Mouse (Mus musculus): ENCODE data around the gene Fhod1. TPM values are rescaled to one million over a fixed set of nuclear protein-coding genes. Genes with fewer than 3 reads are reported as not detected.

Gene Fhod1
- total and polyA plus RNA-seq, 3 experiments, result 0.81 to 8.1 (median 3.1) TPM

DNA sequence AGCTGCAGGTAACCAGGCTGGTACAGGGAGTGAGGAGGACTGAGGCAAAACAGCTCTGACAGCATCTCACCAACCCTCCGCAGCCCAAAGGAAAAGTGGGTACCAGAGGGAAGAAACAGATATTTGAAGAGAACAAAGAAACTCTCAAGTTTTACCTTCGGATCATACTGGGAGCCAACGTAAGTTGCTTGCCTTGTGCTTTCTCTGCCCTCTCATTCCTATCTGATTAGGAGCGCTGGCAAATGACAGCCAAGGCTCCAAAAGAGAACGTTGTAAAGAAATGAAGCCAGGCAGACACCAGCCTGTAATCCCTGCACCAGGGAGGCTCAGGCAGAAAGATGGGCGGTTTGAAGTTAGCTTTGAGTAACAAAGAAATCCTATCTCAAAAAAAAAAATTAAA, 20.8 kb downstream of the Fhod1 start:
- peaks cover 3 to 22% of the 10 kb centered on the region in 2 experiments for H3K4me1 ChIP-seq (ENCODE audit: control insufficient read depth in 1 of 2, insufficient read depth in 2 of 2)
- H3K27me3 ChIP-seq (replicated peaks), result no peaks in the 10 kb centered on the region
- dilution Hi-C loops (cut with MboI; ENCODE audit: extremely low pct_ligation_motif_present, extremely low pct_unique_long_range_greater_than_20kb, low sequenced_read_pairs), result no loop called here
- no peak for TF ChIP-seq TCF12 (IDR thresholded peaks at IDR 0.05; ENCODE audit: low read depth, low read length)
- TF ChIP-seq GABPA (IDR thresholded peaks at IDR 0.05; ENCODE audit: insufficient replicate concordance, low read depth, low read length), result no peak
- TF ChIP-seq ZNF384 (IDR thresholded peaks at IDR 0.05; ENCODE audit: low read depth, low read length), result no peak
- TF ChIP-seq KAT2A (IDR thresholded peaks at IDR 0.05; ENCODE audit: insufficient replicate concordance, low read length), result no peak
- TF ChIP-seq TBP (conservative IDR thresholded peaks at IDR 0.05; ENCODE audit: low read depth, low read length), result no peak
- no peak for TF ChIP-seq EP300 (IDR thresholded peaks at IDR 0.05; ENCODE audit: low read length)
- TF ChIP-seq SIN3A (IDR thresholded peaks at IDR 0.05; ENCODE audit: low read length), result no peak
- no peak for TF ChIP-seq ZMIZ1 (IDR thresholded peaks at IDR 0.05; ENCODE audit: low read depth, low read length)
- TF ChIP-seq CTCF (conservative IDR thresholded peaks at IDR 0.05 in 1 of 2, IDR thresholded peaks at IDR 0.05 in 1 of 2; ENCODE audit: low read depth in 2 of 2, low read length in 2 of 2), result no peak
- TF ChIP-seq MXI1 (IDR thresholded peaks at IDR 0.05; ENCODE audit: low read depth, low read length), result no peak
- TF ChIP-seq RCOR1 (conservative IDR thresholded peaks at IDR 0.05; ENCODE audit: low read depth, low read length), result no peak
- TF ChIP-seq MAFK (IDR thresholded peaks at IDR 0.05; ENCODE audit: insufficient replicate concordance, low read length), result no peak
- no peak for TF ChIP-seq MAX (IDR thresholded peaks at IDR 0.05; ENCODE audit: low read length)
- no peak for TF ChIP-seq NRF1 (IDR thresholded peaks at IDR 0.05; ENCODE audit: low read depth, low read length)
- TF ChIP-seq CHD1 (IDR thresholded peaks at IDR 0.05; ENCODE audit: low read depth, low read length), result no peak
- TF ChIP-seq RAD21 (IDR thresholded peaks at IDR 0.05; ENCODE audit: low read depth, low read length), result no peak
- TF ChIP-seq POLR2A (IDR thresholded peaks at IDR 0.05; ENCODE audit: low read depth, low read length), result no peak
- TF ChIP-seq JUND (conservative IDR thresholded peaks at IDR 0.05; ENCODE audit: low read depth, low read length), result no peak
- H3K79me2 ChIP-seq (replicated peaks; ENCODE audit: control insufficient read depth, extremely low read depth, insufficient read depth, poor library complexity, severe bottlenecking), result peaks cover 14% of the 10 kb centered on the region
- H3K27ac ChIP-seq (ENCODE audit: insufficient read depth, low read depth), result no peak overlapping the region
- in situ Hi-C loops (cut with MboI; ENCODE audit: low pct_ligation_motif_present, low pct_unique_long_range_greater_than_20kb, low sequenced_read_pairs), result no loop called here
- peak overlapping the region; percentile 75 to 95 (median 84) for H3K4me3 ChIP-seq (replicated peaks in 1 of 3; ENCODE audit: low read depth in 2 of 3, low read length in 2 of 3, poor library complexity in 1 of 3)
- H3K9me3 ChIP-seq (replicated peaks; ENCODE audit: low read length), result no peaks in the 10 kb centered on the region
- no peak for DNase-seq (ENCODE audit: extremely low read depth)
- H3K36me3 ChIP-seq (replicated peaks in 1 of 2; ENCODE audit: control insufficient read depth in 1 of 2, insufficient read depth in 1 of 2, low read length in 1 of 2), result peaks cover 49 to 61% of the 10 kb centered on the region in 2 experiments
- H3K4me2 ChIP-seq (ENCODE audit: insufficient read depth, low read depth, poor library complexity, severe bottlenecking), result peak overlapping the region; percentile 83
- peak overlapping the region; percentile 84 for H3K9ac ChIP-seq (ENCODE audit: insufficient read depth, low read depth)

DNA sequence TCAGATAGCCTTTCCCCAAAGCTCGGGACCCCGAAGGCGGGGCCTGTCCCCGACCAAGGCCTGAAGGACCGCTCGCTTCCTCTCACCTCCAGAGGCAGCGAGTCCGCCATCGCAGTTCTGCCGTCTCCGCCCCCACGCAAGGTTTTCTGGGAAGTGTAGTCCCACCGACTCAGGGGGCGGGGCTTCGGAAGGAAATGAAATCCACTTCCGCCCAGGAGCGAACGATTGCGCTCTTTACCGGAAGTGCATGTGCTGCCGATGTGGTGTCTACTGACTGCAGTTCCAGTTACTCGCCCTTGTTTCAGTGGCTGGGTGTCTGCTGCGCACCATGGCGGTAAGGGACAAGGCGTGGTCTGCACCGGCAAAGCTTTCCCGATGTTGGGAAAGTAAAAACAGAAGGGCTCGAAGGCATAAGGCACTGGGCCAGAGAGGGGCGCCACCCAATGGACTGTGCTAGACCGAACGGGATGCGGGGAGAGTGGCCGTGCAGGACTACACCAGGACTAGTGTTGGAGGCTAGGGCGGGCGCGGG, 21.5 kb downstream of the Fhod1 start, which contains the start of the genes Lrrc29 and Tmem208:
TSS of gene Lrrc29 (minus strand) at position 138 of the 532 bp plus-strand sequence.
TSS of gene Tmem208 (plus strand) at position 214 of the 532 bp plus-strand sequence.
- peaks cover 3 to 22% of the 10 kb centered on the region in 2 experiments for H3K4me1 ChIP-seq (ENCODE audit: control insufficient read depth in 1 of 2, insufficient read depth in 2 of 2)
- H3K27me3 ChIP-seq (replicated peaks), result no peaks in the 10 kb centered on the region
- in situ Hi-C loops (cut with MboI; ENCODE audit: low pct_ligation_motif_present, low pct_unique_long_range_greater_than_20kb, low sequenced_read_pairs), result no loop called here
- H3K36me3 ChIP-seq (replicated peaks in 1 of 2; ENCODE audit: control insufficient read depth in 1 of 2, insufficient read depth in 1 of 2, low read length in 1 of 2), result peaks cover 43 to 55% of the 10 kb centered on the region in 2 experiments
- H3K4me2 ChIP-seq (ENCODE audit: insufficient read depth, low read depth, poor library complexity, severe bottlenecking), result peak within 1 kb of the TSS; percentile 85
- peak within 1 kb of the TSS; percentile 58 for H3K27ac ChIP-seq (ENCODE audit: insufficient read depth, low read depth)
- dilution Hi-C loops (cut with MboI; ENCODE audit: extremely low pct_ligation_motif_present, extremely low pct_unique_long_range_greater_than_20kb, low sequenced_read_pairs), result no loop called here
- peak within 1 kb of the TSS; percentile 84 for H3K9ac ChIP-seq (ENCODE audit: insufficient read depth, low read depth)
- peaks cover 14% of the 10 kb centered on the region for H3K79me2 ChIP-seq (replicated peaks; ENCODE audit: control insufficient read depth, extremely low read depth, insufficient read depth, poor library complexity, severe bottlenecking)
- no peaks in the 10 kb centered on the region for H3K9me3 ChIP-seq (replicated peaks; ENCODE audit: low read length)
- peak within 1 kb of the TSS; percentile 75 to 95 (median 84) for H3K4me3 ChIP-seq (replicated peaks in 1 of 3; ENCODE audit: low read depth in 2 of 3, low read length in 2 of 3, poor library complexity in 1 of 3)
- DNase-seq (ENCODE audit: extremely low read depth), result peak; percentile 98
- TF ChIP-seq BHLHE40 (IDR thresholded peaks at IDR 0.05; ENCODE audit: low read depth, low read length) (peak; percentile 56; the same call in 1 of the 2 replicates), MAX (IDR thresholded peaks at IDR 0.05; ENCODE audit: low read length) (peak; percentile 55; the same call in 1 of the 2 replicates), CHD2 (IDR thresholded peaks at IDR 0.05; ENCODE audit: low read length) (no peak; the same call in 1 of the 2 replicates), RCOR1 (conservative IDR thresholded peaks at IDR 0.05; ENCODE audit: low read depth, low read length) (no peak), JUN (IDR thresholded peaks at IDR 0.05; ENCODE audit: insufficient read depth, low read depth, low read length) (no peak), MYC (IDR thresholded peaks at IDR 0.05; ENCODE audit: low read depth, low read length) (peak; percentile 80), POLR2AphosphoS2 (IDR thresholded peaks at IDR 0.05; ENCODE audit: low read depth, low read length) (peak; percentile 85; the same call in 1 of the 2 replicates), ZMIZ1 (IDR thresholded peaks at IDR 0.05; ENCODE audit: low read depth, low read length) (peak; percentile 51; the same call in 1 of the 2 replicates), CTCF (conservative IDR thresholded peaks at IDR 0.05 in 1 of 2, IDR thresholded peaks at IDR 0.05 in 1 of 2; ENCODE audit: low read depth in 2 of 2, low read length in 2 of 2) (peak in 1 of 2 experiments; percentile 64; a peak in 2 of 4 replicates), UBTF (IDR thresholded peaks at IDR 0.05; ENCODE audit: low read depth, low read length) (peak; percentile 69; the same call in 1 of the 2 replicates), RAD21 (IDR thresholded peaks at IDR 0.05; ENCODE audit: low read depth, low read length) (peak; percentile 10; the same call in 1 of the 2 replicates), JUND (conservative IDR thresholded peaks at IDR 0.05; ENCODE audit: low read depth, low read length) (no peak), ZKSCAN1 (IDR thresholded peaks at IDR 0.05; ENCODE audit: borderline replicate concordance, low read depth, low read length) (no peak), ZNF384 (IDR thresholded peaks at IDR 0.05; ENCODE audit: low read depth, low read length) (no peak), NRF1 (IDR thresholded peaks at IDR 0.05; ENCODE audit: low read depth, low read length) (peak; percentile 55; the same call in 1 of the 2 replicates), KAT2A (IDR thresholded peaks at IDR 0.05; ENCODE audit: insufficient replicate concordance, low read length) (peak; percentile 94), POLR2A (IDR thresholded peaks at IDR 0.05; ENCODE audit: low read depth, low read length) (peak; percentile 97), USF2 (conservative IDR thresholded peaks at IDR 0.05; ENCODE audit: low read depth, low read length) (no peak), SMC3 (IDR thresholded peaks at IDR 0.05; ENCODE audit: low read depth, low read length) (peak; percentile 39), TCF12 (IDR thresholded peaks at IDR 0.05; ENCODE audit: low read depth, low read length) (peak; percentile 96), ELF1 (IDR thresholded peaks at IDR 0.05; ENCODE audit: low read depth, low read length) (peak; percentile 97), PAX5 (IDR thresholded peaks at IDR 0.05; ENCODE audit: low read length) (no peak), MAFK (IDR thresholded peaks at IDR 0.05; ENCODE audit: insufficient replicate concordance, low read length) (no peak)

All from CH12.LX (cell line).